Mouse (Mus musculus) frontal cortex, adult 2 months (tissue): Measurements from ENCODE around the gene Naa25. TPM values are rescaled to one million over a fixed set of nuclear protein-coding genes. Genes with fewer than 3 reads are reported as not detected.

Experiments used
- DNase-seq, 2 experiments: peaks; one replicate each; pipeline ENCODE4 v3.0.0; 2022; ENCODE audit warnings: low spot score in 1 of 2; ENCODE audit errors: extremely low spot score in 1 of 2
- polyA plus RNA-seq: library from polyadenylated mRNA; depleted of rRNA; stranded (reverse); fragments of >200 nt; gene quantifications from 2 replicates; pipeline ENCODE4 v1.2.3, GENCODE M21; 2012; rRNA removed

The Naa25 gene
- polyA plus RNA-seq, result 21.6 and 25.5 TPM in 2 replicates

- peak; percentile 86 to 95 for DNase-seq
These were observed at the start of gene Naa25 for GRCm38 (mm10) chr5:121397187-121398145. Naa25 (plus strand) TSS chr5:121397936.

- no peak for DNase-seq
These were observed 38.5 kb upstream of the Naa25 start for GRCm38 (mm10) chr5:121359229-121359628.

GRCm38 (mm10) chr5:121361696-121362095 lies 36.0 kb upstream of the Naa25 start:
- no peak for DNase-seq

GRCm38 (mm10) chr5:121363441-121363840 lies 34.3 kb upstream of the Naa25 start:
- no peak for DNase-seq

GRCm38 (mm10) chr5:121366449-121367225 lies 31.1 kb upstream of the Naa25 start:
- no peak for DNase-seq

GRCm38 (mm10) chr5:121367255-121367654 lies 30.5 kb upstream of the Naa25 start:
- no peak for DNase-seq

- no peak for DNase-seq
These were observed 26.0 kb upstream of the Naa25 start for GRCm38 (mm10) chr5:121371712-121372111.

GRCm38 (mm10) chr5:121374790-121375189 lies 22.9 kb upstream of the Naa25 start:
- no peak for DNase-seq

- DNase-seq, result peak in 1 of 2 experiments; percentile 44
These were observed 20.8 kb upstream of the Naa25 start for GRCm38 (mm10) chr5:121376972-121377371.

- DNase-seq, result peak in 1 of 2 experiments; percentile 45
These were observed 19.0 kb upstream of the Naa25 start for GRCm38 (mm10) chr5:121378678-121379256.

- no peak for DNase-seq
These were observed 17.0 kb upstream of the Naa25 start for GRCm38 (mm10) chr5:121380692-121381091.

GRCm38 (mm10) chr5:121383857-121384756 lies 13.6 kb upstream of the Naa25 start:
- DNase-seq, result no peak

GRCm38 (mm10) chr5:121384757-121385460 lies 12.8 kb upstream of the Naa25 start:
- peak in 1 of 2 experiments; percentile 59 for DNase-seq

GRCm38 (mm10) chr5:121385461-121386119 lies 12.1 kb upstream of the Naa25 start, which contains the start of gene Trafd1:
Trafd1 (minus strand) TSS chr5:121385632.
- peak; percentile 89 to 95 for DNase-seq

- DNase-seq, result peak; percentile 50 to 64
These were observed 11.4 kb upstream of the Naa25 start for GRCm38 (mm10) chr5:121386120-121386909.

GRCm38 (mm10) chr5:121387126-121387525 lies 10.6 kb upstream of the Naa25 start:
- no peak for DNase-seq

- DNase-seq, result peak in 1 of 2 experiments; percentile 22
These were observed 8.6 kb upstream of the Naa25 start for GRCm38 (mm10) chr5:121389106-121389505.

- DNase-seq, result no peak
These were observed 8.0 kb upstream of the Naa25 start for GRCm38 (mm10) chr5:121389691-121390090.
